Mouse (Mus musculus) liver (tissue): ENCODE results near the gene Ttll9.

Experiments used
- DNase-seq: peaks from one replicate; pipeline ENCODE4 v3.0.0-alpha.2; 2020; ENCODE audit warnings: mixed read lengths

The Ttll9 gene

DNA sequence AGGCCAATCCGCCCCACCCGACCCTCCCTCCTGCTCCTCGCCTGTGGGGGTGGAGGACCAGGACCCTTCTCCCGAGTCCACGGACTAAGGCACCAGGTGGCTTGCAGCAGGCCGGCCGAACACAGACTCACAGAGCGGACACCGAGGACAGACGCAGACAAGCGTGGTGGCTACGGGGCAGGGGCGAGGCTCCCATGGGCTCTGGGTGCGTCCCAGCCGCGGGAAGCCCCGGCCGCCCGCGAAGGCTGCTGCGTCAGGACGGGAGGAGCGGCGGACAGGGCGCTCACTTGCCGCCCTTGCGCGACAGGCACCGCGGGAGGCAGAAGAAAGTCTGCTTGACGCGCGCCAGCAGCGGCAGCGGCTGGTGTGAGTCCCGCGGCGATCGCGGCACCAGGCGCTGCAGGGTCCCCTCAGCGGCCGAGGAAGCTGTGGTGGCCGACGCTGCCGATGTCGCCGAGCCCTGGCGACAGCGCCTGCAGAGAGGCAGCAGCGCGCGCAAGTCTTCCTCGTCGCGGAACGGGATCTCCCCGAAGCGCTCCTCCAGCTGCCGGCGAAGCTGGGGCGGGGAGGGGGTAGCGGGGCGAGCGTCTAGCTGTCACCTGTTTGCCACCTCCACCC, 19.3 kb upstream of the Ttll9 start:
- DNase-seq = no peak

DNA sequence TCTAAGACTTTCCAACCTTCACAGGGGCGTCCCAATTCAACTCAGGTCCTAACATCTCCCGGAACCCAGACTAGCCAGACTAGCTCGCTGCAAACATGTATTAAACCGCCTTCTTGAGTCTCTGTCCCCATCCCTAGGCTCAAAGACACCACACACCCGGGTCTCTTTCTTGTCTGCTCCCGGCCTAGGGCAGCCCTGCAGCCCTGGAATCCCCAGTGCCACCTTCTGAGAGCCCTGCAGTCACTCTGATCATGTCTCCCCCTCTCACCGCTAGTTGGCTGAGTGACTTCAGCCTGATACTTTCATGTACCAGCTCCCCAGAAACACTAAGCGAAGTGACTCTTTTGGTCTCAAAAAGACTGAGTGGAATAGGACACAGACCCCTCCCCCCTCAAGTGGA, 18.7 kb upstream of the Ttll9 start:
- no peak for DNase-seq

DNA sequence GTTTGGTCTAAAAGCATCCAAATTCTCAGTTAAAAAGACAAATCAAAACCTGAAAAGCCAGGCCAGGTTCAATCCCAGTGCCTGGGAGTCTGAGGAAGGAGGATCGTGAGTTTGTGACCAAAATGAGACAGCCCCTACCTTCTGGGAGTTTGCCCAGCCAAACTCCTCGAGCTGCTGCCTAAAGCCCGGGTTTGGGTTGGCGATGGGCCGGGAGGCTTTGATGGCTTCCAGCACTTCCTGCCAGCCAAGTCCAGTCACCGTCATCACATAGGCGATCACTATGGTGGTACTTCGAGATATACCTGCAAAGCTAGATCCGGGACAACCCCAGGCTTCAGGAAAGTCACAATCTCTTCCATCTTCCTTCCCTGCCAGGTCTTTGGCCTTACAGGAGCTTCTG, 18.3 kb upstream of the Ttll9 start:
- no peak for DNase-seq

DNA sequence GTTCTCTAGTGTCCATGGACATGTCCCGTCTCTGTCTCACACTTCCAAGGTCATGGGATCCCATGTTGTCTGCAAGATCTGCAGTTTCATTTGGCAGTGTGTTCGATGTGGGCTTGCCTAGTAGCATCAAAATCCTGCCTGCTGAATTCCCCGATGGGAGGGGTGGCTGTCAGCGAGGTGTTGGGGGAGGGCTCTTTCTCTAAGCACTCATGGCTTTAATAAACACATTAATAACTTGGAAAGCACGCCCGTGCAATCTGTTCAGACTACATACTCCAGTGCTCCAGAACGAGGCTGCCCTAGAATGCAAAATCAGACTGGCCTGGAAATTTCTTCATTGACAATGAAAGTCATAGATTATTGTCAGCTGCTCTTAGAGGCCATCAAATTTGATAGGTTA, 15.2 kb upstream of the Ttll9 start:
- DNase-seq = no peak

DNA sequence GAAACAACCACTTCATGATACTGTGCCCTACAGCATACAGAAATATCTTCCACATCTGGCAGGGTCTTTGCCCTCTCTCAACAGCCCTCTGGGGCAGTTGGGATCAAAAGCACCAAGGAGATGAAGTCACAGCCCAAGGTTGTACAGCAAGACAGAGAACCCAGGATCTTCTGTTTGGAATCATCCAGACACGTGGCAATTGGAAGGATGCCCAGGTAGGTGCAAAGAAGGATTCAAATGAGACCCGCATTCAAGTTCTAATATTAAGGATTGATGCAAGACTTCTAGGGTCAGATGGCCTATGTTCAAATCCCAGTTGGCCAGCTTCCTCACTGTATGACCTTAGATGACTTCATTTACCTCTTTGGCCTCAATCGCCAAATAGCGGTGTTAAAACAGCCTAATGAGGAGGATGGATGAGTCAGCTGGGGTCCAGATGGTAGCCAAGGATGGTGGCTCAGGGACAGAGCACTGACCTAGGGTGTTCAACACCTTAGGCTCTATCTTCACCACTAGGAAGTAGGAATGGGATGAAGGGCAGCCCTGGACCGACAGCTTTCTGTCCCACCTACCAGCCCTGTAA, 13.8 kb upstream of the Ttll9 start:
- no peak for DNase-seq

DNA sequence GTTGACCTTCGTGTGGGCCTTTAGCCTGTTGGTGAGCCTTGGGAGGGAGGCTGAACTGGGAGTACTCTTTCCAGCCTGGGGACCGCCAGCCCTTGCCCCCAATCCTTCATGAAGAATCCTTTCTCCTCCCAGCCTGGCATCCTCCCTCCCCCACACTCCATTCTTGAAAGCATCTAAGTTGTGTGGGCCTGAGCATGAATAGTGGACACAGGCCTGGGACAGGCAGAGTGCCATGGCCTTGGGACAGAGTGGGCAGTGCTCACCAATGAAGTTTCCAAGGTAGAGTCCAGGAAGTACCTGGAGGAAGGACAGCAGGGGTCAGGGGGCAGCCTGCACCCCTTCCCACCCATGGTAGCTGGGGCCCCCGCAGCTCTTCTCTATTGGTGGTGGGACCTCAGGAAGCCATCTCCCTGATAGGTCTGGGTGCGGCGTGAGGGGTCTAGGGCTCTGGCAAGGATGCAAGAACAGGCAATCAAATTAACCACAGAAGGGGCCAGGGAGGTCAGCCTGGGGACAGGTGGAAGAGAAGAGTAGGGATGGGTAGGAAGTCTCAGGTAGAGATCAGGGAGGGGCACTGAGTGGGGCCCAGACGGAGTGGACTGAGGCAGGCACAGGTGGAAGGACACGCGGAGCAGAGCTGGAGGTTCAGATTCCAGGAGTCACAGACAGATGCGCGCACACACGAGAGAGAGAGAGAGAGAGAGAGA, 11.8 kb upstream of the Ttll9 start:
- no peak for DNase-seq

DNA sequence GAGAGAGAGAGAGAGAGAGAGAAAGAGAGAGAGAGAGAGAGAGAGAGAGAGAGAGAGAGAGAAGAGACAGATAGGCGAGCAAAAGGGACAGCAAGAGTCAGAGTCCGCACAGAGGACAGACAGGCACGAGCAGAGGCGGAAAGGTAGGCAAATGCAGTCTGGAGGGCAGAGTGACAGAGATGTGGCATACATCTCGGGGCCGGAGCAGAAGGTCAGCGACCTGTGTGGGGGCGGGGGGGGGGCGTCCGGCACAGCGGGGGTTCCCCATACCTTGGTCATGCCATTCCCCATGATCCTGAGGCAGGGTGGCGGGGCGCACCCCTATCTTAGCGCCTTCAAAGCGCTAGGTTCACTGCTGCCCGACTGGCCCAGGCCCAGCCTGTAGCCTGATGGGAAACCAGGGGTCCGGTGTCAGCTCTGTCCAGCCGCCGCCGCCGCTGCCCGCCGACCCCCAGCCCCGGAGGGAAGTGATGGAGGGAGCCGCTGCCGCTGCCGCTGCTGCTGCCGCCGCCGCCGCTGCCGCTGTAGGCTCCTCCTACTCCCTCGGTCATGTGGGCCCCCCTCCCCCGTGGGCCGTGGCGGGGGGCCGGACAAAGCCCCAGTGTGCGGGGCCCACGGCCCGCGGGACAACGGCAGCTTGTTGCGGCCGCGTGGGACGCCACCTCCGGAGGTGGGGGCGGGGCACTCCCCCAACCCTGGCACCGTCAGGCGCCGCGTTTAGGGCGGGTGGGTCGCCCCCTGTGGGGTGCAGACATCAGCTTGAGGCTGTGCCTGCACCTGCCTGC, 11.0 kb upstream of the Ttll9 start, which contains the start of gene Dusp15:
Gene Dusp15 (minus strand): TSS at position 634 of the 785 bp plus-strand sequence.
- no peak for DNase-seq

DNA sequence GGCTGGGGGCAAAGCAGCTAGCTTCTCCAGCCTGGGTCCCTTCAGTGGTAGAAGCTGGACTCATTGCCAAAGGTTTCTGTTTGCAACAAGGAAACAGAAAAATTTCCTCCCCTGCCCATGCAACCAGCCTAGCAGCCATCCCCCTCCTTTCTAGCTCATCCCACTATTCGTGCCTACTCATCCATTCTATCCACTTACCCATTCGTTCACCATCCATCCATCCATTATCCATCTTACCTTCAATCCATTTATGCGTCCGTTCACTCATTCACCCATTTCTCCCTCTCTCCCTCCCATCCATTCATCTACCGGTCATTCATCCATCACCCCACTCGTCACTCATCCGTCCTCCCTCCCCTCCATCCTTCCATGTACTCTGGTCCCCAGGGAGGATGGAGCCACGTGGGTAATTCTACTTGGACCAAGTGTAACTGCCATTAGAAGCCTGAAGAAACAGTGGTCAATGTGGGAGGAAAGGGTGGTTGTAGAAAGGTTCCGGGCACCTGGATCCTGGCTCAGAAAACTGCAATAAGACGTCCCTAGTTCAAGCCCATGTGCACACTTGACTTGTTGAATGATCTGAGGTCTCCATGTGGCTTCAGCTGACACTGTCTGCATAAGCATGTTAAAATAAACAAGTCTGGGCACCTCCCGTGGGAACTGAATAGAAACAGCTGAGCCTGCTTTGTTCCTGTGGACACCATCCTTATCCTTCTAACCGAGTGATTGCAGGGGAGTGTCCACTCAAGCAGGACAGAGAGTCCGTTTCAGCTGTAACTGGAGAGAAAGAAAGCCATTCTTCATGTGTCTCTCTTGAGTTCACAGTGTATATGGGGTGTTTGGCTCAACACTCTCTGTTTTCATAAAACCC, 10.2 kb upstream of the Ttll9 start:
- no peak for DNase-seq

DNA sequence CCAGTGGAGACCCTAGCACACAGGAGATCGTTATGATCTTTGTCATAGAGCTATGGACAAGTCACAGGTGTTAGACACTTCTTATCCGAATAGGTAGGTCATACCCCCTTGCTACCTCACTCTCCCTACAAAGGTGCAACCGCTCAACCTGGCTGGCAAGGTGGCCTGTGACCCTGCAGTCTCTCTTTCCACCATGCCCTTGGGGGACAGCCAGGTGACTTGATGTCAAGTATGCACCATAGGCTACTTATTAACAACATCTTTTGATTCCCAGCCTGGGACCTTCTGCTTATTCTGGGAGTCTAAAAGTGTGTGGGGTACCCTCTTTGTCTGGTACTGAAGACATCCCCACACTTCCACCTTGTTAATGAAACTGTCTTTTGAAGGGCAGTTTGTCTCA, 4.2 kb upstream of the Ttll9 start:
- DNase-seq = no peak

DNA sequence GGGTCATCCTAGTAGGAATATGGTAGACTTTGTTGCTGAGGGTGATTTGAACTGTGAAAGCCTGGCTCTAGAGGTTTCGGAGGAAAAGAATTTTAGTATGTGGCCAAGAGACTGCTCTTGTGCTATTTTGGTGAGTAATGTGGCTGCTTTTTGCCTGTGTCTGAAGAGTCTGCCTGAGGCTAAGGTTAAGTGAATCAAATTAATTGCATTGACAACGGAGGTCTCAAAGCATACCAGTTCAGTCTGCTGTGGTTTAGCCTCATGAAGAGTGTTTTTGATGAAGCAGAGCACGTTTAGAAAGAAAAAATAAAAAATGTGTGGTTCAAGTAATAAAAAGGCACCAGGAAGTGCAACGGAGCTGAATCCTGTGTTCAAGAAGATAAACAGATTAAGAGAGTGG, 3.3 kb downstream of the Ttll9 start:
- DNase-seq = no peak

DNA sequence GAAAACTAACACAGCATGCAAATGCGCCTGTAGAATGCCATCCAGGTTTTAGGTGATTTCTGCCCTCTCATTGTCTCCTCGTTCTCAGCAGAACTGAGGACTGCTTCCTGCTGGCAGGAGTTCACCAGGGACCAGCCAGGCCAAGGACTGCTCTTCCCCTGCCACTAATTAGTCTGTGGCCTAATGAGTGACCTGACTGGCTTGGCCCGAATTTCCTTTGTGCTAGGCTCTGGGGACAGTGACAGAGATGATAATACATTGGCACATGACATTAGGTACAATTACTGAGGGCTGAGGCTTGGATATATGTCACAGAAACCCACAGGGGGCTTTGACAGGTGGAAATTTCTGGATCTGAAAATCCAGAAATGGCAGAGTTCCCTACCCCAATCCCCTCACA, 14.7 kb downstream of the Ttll9 start:
- no peak for DNase-seq

DNA sequence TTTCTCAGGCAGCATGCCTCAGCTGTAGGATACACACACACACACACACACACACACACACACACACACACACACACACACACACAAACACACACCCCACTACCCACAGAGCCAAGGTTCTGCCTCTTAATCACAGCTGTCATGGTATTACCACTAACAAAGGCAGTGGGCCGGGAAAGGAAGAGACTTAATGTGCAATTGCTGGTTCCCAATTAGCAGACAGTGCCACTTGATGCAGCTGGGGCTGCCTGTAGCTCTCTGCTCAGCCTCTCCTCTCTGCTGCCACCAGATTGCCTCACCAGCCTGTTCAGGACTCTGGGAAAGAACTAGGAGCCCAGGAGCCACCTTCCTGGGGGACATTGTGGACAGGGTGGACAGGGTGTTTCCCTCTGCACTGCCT, 23.3 kb downstream of the Ttll9 start:
- no peak for DNase-seq

DNA sequence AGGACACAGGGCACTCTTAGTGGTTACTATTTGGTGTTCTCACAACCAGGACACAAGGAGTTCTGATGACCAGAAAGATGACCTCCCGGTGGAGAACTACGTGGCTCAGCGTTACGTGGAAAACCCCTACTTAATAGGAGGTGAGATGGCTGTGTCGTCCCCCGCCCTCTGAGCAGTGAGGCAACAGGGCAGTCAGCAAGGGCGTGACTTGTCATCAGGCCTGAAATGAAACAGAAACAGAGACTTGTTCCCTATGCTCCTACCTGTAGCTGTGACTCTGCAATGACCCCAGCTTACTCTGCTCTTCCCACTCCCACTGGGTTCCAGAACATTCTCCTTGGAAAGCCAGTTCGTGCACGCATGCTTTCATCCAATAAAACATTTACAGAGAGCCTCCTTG, 29.2 kb downstream of the Ttll9 start:
- no peak for DNase-seq

DNA sequence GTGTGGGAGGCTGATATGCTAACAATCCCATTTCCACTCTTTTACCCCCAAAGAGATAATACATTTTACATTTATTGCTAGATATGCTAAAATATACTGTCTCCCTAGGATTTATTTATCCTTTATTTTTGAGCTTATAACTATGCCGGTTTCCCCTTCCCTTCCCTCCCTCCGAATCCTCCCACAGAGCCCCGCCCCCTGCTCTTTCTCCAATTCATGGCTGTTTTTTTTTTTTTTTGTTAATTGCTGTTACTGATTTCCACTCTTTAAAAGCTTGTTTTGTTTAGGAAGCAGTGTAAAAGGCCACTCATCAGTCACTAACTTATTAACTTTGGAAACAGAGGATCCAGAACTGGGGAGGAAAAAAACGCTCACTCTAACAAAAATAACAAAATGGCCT, 34.8 kb downstream of the Ttll9 start:
- no peak for DNase-seq

DNA sequence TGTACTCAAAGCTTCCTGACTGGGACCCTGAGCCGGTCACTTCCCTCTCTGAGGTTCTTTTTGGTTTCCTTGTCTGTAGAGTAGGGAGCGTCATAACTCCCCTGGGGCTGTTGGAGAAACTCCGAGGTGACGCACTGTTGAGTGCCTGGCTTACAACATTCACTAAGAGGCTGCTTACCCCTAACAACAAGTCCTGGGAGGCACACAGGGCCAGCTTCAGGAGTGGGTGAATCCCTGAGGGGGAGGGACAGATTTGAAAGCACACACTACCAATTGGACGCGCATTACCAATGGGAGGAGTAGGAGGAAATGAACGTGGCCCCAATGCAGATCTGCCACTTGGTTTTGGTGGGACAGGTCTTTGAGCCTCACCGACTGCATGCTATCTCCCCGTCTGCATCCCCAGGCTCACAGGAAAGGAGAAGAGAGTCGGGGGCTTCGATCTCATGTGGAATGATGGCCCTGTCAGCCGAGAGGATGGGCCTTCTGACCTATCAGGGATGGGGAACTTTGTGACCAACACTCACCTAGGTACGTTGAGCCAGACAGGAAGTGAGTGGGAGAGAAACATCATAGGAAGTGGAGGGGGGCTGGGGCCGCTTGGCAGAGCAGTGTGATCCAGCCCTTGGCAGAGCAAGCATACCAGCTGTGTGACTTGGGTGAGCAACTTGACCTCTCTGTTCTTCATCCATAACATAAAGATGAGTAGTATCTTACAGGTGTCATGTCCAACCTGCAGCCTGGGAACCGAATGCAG, 40.4 kb downstream of the Ttll9 start:
- no peak for DNase-seq

DNA sequence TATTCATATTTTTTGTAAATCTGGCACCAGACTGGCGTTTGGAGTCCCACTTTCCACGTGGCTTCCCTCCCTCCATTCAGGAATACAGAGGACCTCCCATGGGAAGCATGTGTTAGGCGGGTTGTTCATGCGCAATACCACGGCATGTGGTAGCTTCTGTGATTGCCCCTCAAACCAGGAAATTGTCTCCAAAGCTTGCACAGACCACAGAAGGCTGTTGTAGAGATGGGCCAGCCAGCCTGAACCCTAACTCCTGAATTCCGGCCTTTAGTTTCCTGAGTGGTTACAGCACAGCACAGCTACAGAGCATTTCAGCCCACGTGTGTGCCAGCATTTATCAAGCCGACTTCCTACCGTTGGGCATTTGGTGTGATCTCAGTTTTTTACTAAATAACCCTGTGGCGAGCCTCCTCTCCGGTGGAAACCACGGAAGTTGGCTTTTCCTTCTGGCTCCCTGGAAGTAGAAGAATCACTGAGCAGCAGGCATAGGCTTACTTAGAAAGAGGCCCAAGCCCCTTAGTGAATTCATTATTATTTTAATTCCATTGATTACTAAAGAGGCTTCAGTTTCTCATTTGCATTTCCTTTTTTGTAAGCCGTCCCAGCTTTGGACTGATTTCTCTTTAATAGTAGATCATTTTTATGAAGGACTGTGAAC, 41.5 kb downstream of the Ttll9 start:
- DNase-seq = no peak

DNA sequence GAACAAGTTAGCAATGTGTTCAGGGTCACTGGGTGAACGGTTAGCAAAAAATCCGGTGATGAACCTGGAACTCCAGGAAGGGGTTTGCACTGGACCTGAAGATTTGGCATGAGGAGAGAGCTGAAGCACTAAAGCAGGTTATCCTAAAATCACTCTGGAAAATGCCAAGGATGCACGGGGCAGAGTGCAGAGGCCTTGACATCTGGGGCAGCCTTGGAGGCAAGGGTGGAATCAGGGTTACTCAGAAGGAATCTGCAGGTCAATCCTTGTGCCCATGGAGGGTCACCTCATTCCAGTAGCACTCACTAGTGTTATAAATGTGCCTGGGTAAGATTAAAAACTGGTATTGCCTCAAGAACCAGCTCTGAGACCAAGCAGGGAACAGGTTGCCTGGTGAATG, 43.7 kb downstream of the Ttll9 start:
- no peak for DNase-seq

DNA sequence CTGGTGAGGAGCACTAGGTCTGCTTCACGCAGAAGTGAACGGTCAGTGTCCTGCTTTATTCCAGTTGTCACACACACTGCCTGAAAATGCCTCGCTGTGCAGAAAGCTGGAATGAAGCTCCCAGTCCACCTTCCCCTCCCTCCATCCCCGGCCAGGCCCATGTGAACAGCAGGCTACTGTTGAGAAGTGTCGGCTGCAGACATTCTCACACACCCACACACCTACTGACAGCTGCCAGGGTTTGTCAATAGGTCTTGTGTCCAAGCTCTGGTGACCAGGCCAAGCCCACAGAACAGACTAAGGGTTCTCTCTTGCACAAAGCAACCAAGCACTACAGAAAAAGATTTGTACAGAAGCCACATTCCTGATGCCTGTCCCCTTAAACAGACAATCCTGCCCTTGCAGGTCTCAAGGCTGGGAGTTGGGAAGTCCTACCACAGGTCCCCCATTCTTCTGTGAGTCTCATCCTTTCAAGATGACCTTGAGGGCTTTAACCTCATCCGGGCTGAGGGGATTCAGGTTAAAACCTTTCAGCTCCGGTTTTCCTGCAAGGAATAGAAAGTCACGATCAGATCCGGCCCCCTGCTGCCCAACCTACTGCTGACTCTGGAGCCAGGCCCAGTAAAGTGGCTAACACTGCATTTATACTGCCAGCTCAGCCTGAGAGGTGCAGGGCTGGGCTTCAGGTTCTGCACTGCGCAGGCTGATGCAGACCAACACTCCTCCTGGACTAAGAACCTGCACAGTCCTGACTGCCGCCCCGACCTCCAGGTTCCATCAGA, 47.1 kb downstream of the Ttll9 start:
- no peak for DNase-seq

DNA sequence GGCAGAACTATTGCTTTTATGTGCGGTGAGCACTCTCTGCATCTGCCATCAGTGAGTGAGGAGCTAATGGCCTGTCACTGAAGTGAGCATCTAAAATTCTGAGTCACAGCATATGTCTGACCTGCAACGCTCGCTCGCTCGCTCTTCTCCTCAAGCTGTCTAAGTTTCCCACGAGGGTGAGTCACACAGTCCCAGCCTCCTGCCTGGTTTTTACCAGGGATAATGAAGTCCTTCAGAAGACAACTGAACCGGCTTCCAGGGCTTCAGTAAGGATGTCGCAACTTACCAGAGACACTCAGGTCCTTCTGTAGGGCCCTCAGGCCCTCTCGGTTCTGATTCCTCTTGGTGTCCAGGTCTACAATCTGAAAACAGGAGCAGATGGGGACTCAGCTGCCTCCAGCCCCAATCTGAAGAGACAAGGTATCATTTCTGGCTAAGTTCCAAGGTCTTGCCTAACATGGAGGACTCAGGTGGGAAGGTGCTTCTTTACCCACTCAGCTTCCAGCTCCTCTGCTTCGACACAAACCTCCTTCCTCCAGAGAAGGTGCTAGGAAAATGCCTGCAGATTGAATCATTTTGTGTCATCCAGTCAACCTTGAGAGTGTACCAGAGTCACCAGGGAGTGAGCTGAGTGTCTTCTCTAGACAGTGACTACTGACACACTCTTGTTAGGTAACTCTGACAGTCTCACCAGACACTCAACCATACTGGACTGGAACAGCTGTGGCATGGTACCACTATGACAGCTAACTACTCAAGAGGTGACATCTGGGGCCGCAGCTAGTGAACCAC, 51.6 kb downstream of the Ttll9 start:
- no peak for DNase-seq
